Mouse (Mus musculus): ENCODE measurements around the gene Plaur. TPM values are rescaled to one million over a fixed set of nuclear protein-coding genes. Genes with fewer than 3 reads are reported as not detected.

The Plaur gene
- polyA plus RNA-seq, 1 experiment = 38.0 TPM

- Histone ChIP-seq H3K27me3 (ENCODE audit: control insufficient read depth, insufficient read depth, low read length, poor library complexity, severe bottlenecking) (no peaks in the 10 kb centered on the region), H3K4me3 (ENCODE audit: low read depth, low read length) (no peak overlapping the region), H3K36me3 (ENCODE audit: control insufficient read depth, insufficient read depth, low read length, poor library complexity, severe bottlenecking) (0 out of 2 replicates have a peak, but pooled peaks cover 3% of the 10 kb centered on the region), H3K27ac (ENCODE audit: insufficient read depth, low read length) (no peak overlapping the region), H3K9ac (ENCODE audit: low read depth, poor library complexity, severe bottlenecking) (no peak overlapping the region), H3K4me1 (ENCODE audit: control insufficient read depth, insufficient read depth, low read length) (no peaks in the 10 kb centered on the region), H3K9me3 (replicated peaks; ENCODE audit: control insufficient read depth, insufficient read depth, low read length, poor library complexity, severe bottlenecking) (no peaks in the 10 kb centered on the region)
- TF ChIP-seq EP300 (IDR thresholded peaks at IDR 0.05; ENCODE audit: insufficient read depth, low read depth, low read length) (no peak), POLR2A (IDR thresholded peaks at IDR 0.05; ENCODE audit: insufficient read depth, low read length) (no peak), CTCF (IDR thresholded peaks at IDR 0.05; ENCODE audit: low read depth, low read length) (no peak)
These were observed 14.6 kb downstream of the Plaur start for GRCm38 (mm10) chr7:24476856-24477255.

- H3K4me3 ChIP-seq (ENCODE audit: low read depth, low read length) = no peak overlapping the region
- H3K27me3 ChIP-seq (ENCODE audit: control insufficient read depth, insufficient read depth, low read length, poor library complexity, severe bottlenecking) = peaks cover 8% of the 10 kb centered on the region
- H3K36me3 ChIP-seq (ENCODE audit: control insufficient read depth, insufficient read depth, low read length, poor library complexity, severe bottlenecking) = 0 out of 2 replicates have a peak, but pooled peaks cover 3% of the 10 kb centered on the region
- TF ChIP-seq EP300 (IDR thresholded peaks at IDR 0.05; ENCODE audit: insufficient read depth, low read depth, low read length) (no peak), POLR2A (IDR thresholded peaks at IDR 0.05; ENCODE audit: insufficient read depth, low read length) (no peak)
- H3K9me3 ChIP-seq (replicated peaks; ENCODE audit: control insufficient read depth, insufficient read depth, low read length, poor library complexity, severe bottlenecking) = no peaks in the 10 kb centered on the region
- no peak overlapping the region for H3K27ac ChIP-seq (ENCODE audit: insufficient read depth, low read length)
- H3K9ac ChIP-seq (ENCODE audit: low read depth, poor library complexity, severe bottlenecking) = no peak overlapping the region
- H3K4me1 ChIP-seq (ENCODE audit: control insufficient read depth, insufficient read depth, low read length) = no peaks in the 10 kb centered on the region
These were observed 16.6 kb downstream of the Plaur start for GRCm38 (mm10) chr7:24478911-24479310.

- H3K27ac ChIP-seq (ENCODE audit: insufficient read depth, low read length) = no peak overlapping the region
- H3K4me3 ChIP-seq (ENCODE audit: low read depth, low read length) = no peak overlapping the region
- H3K27me3 ChIP-seq (ENCODE audit: control insufficient read depth, insufficient read depth, low read length, poor library complexity, severe bottlenecking) = peaks cover 8% of the 10 kb centered on the region
These were observed 17.4 kb downstream of the Plaur start for GRCm38 (mm10) chr7:24479685-24480084.

GRCm38 (mm10) chr7:24480121-24480941 lies 18.0 kb downstream of the Plaur start:
- Histone ChIP-seq H3K4me1 (ENCODE audit: control insufficient read depth, insufficient read depth, low read length) (no peaks in the 10 kb centered on the region), H3K27me3 (ENCODE audit: control insufficient read depth, insufficient read depth, low read length, poor library complexity, severe bottlenecking) (peaks cover 8% of the 10 kb centered on the region), H3K4me3 (ENCODE audit: low read depth, low read length) (no peak overlapping the region), H3K36me3 (ENCODE audit: control insufficient read depth, insufficient read depth, low read length, poor library complexity, severe bottlenecking) (no peaks in the 10 kb centered on the region), H3K27ac (ENCODE audit: insufficient read depth, low read length) (no peak overlapping the region), H3K9ac (ENCODE audit: low read depth, poor library complexity, severe bottlenecking) (no peak overlapping the region), H3K9me3 (replicated peaks; ENCODE audit: control insufficient read depth, insufficient read depth, low read length, poor library complexity, severe bottlenecking) (no peaks in the 10 kb centered on the region)
- TF ChIP-seq EP300 (IDR thresholded peaks at IDR 0.05; ENCODE audit: insufficient read depth, low read depth, low read length) (no peak), CTCF (IDR thresholded peaks at IDR 0.05; ENCODE audit: low read depth, low read length) (no peak), POLR2A (IDR thresholded peaks at IDR 0.05; ENCODE audit: insufficient read depth, low read length) (no peak)

More at GRCm38 (mm10) chr7:24479685-24480084, 17.4 kb downstream of the Plaur start:
- no peaks in the 10 kb centered on the region for H3K4me1 ChIP-seq (ENCODE audit: control insufficient read depth, insufficient read depth, low read length)
- H3K9me3 ChIP-seq (replicated peaks; ENCODE audit: control insufficient read depth, insufficient read depth, low read length, poor library complexity, severe bottlenecking) = no peaks in the 10 kb centered on the region
- TF ChIP-seq POLR2A (IDR thresholded peaks at IDR 0.05; ENCODE audit: insufficient read depth, low read length) = no peak
- TF ChIP-seq CTCF (IDR thresholded peaks at IDR 0.05; ENCODE audit: low read depth, low read length) = no peak
- TF ChIP-seq EP300 (IDR thresholded peaks at IDR 0.05; ENCODE audit: insufficient read depth, low read depth, low read length) = no peak
- H3K9ac ChIP-seq (ENCODE audit: low read depth, poor library complexity, severe bottlenecking) = no peak overlapping the region
- H3K36me3 ChIP-seq (ENCODE audit: control insufficient read depth, insufficient read depth, low read length, poor library complexity, severe bottlenecking) = no peaks in the 10 kb centered on the region

- no peaks in the 10 kb centered on the region for H3K36me3 ChIP-seq (ENCODE audit: control insufficient read depth, insufficient read depth, low read length, poor library complexity, severe bottlenecking)
- H3K9me3 ChIP-seq (replicated peaks; ENCODE audit: control insufficient read depth, insufficient read depth, low read length, poor library complexity, severe bottlenecking) = no peaks in the 10 kb centered on the region
- TF ChIP-seq EP300 (IDR thresholded peaks at IDR 0.05; ENCODE audit: insufficient read depth, low read depth, low read length) (no peak), CTCF (IDR thresholded peaks at IDR 0.05; ENCODE audit: low read depth, low read length) (no peak), POLR2A (IDR thresholded peaks at IDR 0.05; ENCODE audit: insufficient read depth, low read length) (no peak)
- H3K4me3 ChIP-seq (ENCODE audit: low read depth, low read length) = peak overlapping the region; percentile 68
- H3K27ac ChIP-seq (ENCODE audit: insufficient read depth, low read length) = no peak overlapping the region
- peaks cover 8% of the 10 kb centered on the region for H3K27me3 ChIP-seq (ENCODE audit: control insufficient read depth, insufficient read depth, low read length, poor library complexity, severe bottlenecking)
- H3K4me1 ChIP-seq (ENCODE audit: control insufficient read depth, insufficient read depth, low read length) = no peaks in the 10 kb centered on the region
- no peak overlapping the region for H3K9ac ChIP-seq (ENCODE audit: low read depth, poor library complexity, severe bottlenecking)
These were observed 18.7 kb downstream of the Plaur start for GRCm38 (mm10) chr7:24480986-24481473.
